Mouse (Mus musculus) hindbrain, embryonic 11.5 days (tissue): ENCODE measurements around the gene Vmn1r174. TPM values are rescaled to one million over a fixed set of nuclear protein-coding genes. Genes with fewer than 3 reads are reported as not detected.
"Not testable (repeated sequence)": the region's sequence is repeated elsewhere in the genome, so short reads cannot be mapped to it uniquely, and the experiment has no call there.

Experiments
- ATAC-seq: fragments of 200-750 bp; cut with Nextera tagmentation; 2 replicates; pipeline ENCODE4 v1.8.0; 2017; ENCODE audit warnings: mild to moderate bottlenecking, moderate TSS enrichment, moderate library complexity; ENCODE audit not compliant: low FRiP score
- DNase-seq: peaks from one replicate; pipeline ENCODE4 v3.0.0-alpha.2; 2015; ENCODE audit warnings: low spot score
- H3K27ac ChIP-seq: fragments of 300-500 bp; sonication (generic); 2 replicates; pipeline ENCODE4 v1.5.1; 2014; ENCODE audit warnings: mild to moderate bottlenecking, low read depth, low read length
- H3K27me3 ChIP-seq: fragments of 300-500 bp; sonication (generic); 2 replicates; pipeline ENCODE4 v1.6.1; 2014; ENCODE audit warnings: mild to moderate bottlenecking, low read length, moderate library complexity, mixed read lengths; ENCODE audit not compliant: control insufficient read depth, insufficient read depth
- H3K36me3 ChIP-seq: fragments of 300-500 bp; sonication (generic); 2 replicates; pipeline ENCODE4 v1.6.1; 2014; ENCODE audit warnings: mild to moderate bottlenecking, low read length, moderate library complexity, mixed read lengths; ENCODE audit not compliant: control insufficient read depth, insufficient read depth
- H3K4me1 ChIP-seq: fragments of 300-500 bp; sonication (generic); replicated peaks from 2 replicates; pipeline ENCODE4 v1.6.1; 2014; ENCODE audit warnings: low read length, mixed read lengths; ENCODE audit not compliant: control insufficient read depth, insufficient read depth
- H3K4me2 ChIP-seq: fragments of 300-500 bp; sonication (generic); replicated peaks from 2 replicates; pipeline ENCODE4 v1.6.1; 2014; ENCODE audit warnings: mild to moderate bottlenecking, low read depth, low read length
- H3K4me3 ChIP-seq: fragments of 300-500 bp; sonication (generic); 2 replicates; pipeline ENCODE4 v1.5.1; 2014; ENCODE audit warnings: low read depth, low read length
- H3K9ac ChIP-seq: fragments of 300-500 bp; sonication (generic); 2 replicates; pipeline ENCODE4 v1.6.1; 2014; ENCODE audit warnings: low read depth, low read length
- H3K9me3 ChIP-seq: fragments of 300-500 bp; sonication (generic); 2 replicates; pipeline ENCODE4 v1.6.1; 2016; ENCODE audit warnings: low read length; ENCODE audit not compliant: control insufficient read depth
- WGBS: fragments of 180-500 bp; shearing (Covaris S2); extraction: QIAGEN DNeasy Blood & Tissue Kit; methylation state at CpG from one replicate; pipeline ENCODE4 v1.1.7; 2014; 5-methylcytosine and 5-hydroxymethylcytosine counted together
- polyA plus RNA-seq: library from polyadenylated mRNA; unstranded; fragments of >200 nt; fragmentation: Nextera tagmentation; extraction: Ambion mirVana; gene quantifications from 2 replicates; pipeline ENCODE4 v1.2.1, GENCODE M21; 2014

Gene Vmn1r174
- polyA plus RNA-seq: not detected in 2 replicates

- ATAC-seq: not testable (repeated sequence)
Observed at GRCm38 (mm10) chr7:23751970-23752369, at the start of gene Vmn1r174. TSS of gene Vmn1r174 (plus strand) at chr7:23752270.

GRCm38 (mm10) chr7:23784526-23784925 lies 32.5 kb downstream of the Vmn1r174 start:
- Histone ChIP-seq H3K27me3 (no peaks in the 10 kb centered on the region), H3K9me3 (peaks cover 4% of the 10 kb centered on the region), H3K27ac (no peak overlapping the region), H3K4me3 (no peak overlapping the region), H3K4me2 (no peak overlapping the region), H3K36me3 (no peaks in the 10 kb centered on the region), H3K9ac (no peak overlapping the region), H3K4me1 (no peaks in the 10 kb centered on the region)
- 82% methylated on average over 6 of the region's 6 CpGs for WGBS
- ATAC-seq (no peak), DNase-seq (no peak)

More at GRCm38 (mm10) chr7:23751970-23752369, at the start of gene Vmn1r174:
- not testable (repeated sequence) for DNase-seq, H3K36me3 ChIP-seq, H3K9ac ChIP-seq, H3K9me3 ChIP-seq, H3K27me3 ChIP-seq, H3K27ac ChIP-seq, H3K4me2 ChIP-seq, H3K4me1 ChIP-seq, H3K4me3 ChIP-seq
- 58% methylated on average over 1 of the region's 1 CpGs for WGBS

GRCm38 (mm10) chr7:23810543-23810942 lies 58.5 kb downstream of the Vmn1r174 start, which contains the start of gene Vmn1r175:
TSS of gene Vmn1r175 (minus strand) at chr7:23810643.
- H3K4me2 ChIP-seq: not testable (repeated sequence)

More at GRCm38 (mm10) chr7:23810543-23810942, 58.5 kb downstream of the Vmn1r174 start, which contains the start of gene Vmn1r175:
- H3K36me3 ChIP-seq, H3K27me3 ChIP-seq, H3K27ac ChIP-seq, H3K9me3 ChIP-seq, H3K4me3 ChIP-seq, DNase-seq, H3K4me1 ChIP-seq, ATAC-seq, H3K9ac ChIP-seq: not testable (repeated sequence)

Other genes starting within 250 kb of the Vmn1r174 start
- not detected in 2 replicates for gene Vmn1r167, start 245.1 kb upstream of the Vmn1r174 start, polyA plus RNA-seq
- gene Vmn1r168, start 212.5 kb upstream of the Vmn1r174 start, polyA plus RNA-seq: not detected in 2 replicates
- gene Vmn1r169, start 176.7 kb upstream of the Vmn1r174 start, polyA plus RNA-seq: not detected in 2 replicates
- gene Vmn1r170, start 146.1 kb upstream of the Vmn1r174 start, polyA plus RNA-seq: not detected in 2 replicates
- gene Vmn1r171, start 121.5 kb upstream of the Vmn1r174 start, polyA plus RNA-seq: not detected in 2 replicates
- not detected in 2 replicates for gene Vmn1r172, start 94.0 kb upstream of the Vmn1r174 start, polyA plus RNA-seq
- gene Vmn1r173, start 51.6 kb upstream of the Vmn1r174 start, polyA plus RNA-seq: not detected in 2 replicates
- gene Vmn1r175, start 58.4 kb downstream of the Vmn1r174 start, polyA plus RNA-seq: not detected in 2 replicates
- not detected in 2 replicates for gene Vmn1r176, start 85.1 kb downstream of the Vmn1r174 start, polyA plus RNA-seq
- not detected in 2 replicates for gene Vmn1r177, start 114.2 kb downstream of the Vmn1r174 start, polyA plus RNA-seq
- not detected in 2 replicates for gene Vmn1r178, start 139.7 kb downstream of the Vmn1r174 start, polyA plus RNA-seq
- gene Vmn1r179, start 174.7 kb downstream of the Vmn1r174 start, polyA plus RNA-seq: not detected in 2 replicates
- gene Vmn1r180, start 198.4 kb downstream of the Vmn1r174 start, polyA plus RNA-seq: not detected in 2 replicates
- not detected in 2 replicates for gene Vmn1r181, start 222.3 kb downstream of the Vmn1r174 start, polyA plus RNA-seq
- not detected in 2 replicates for gene V1rd19, start 249.4 kb downstream of the Vmn1r174 start, polyA plus RNA-seq